Mouse (Mus musculus) thymus, adult 2 months (tissue): Measurements from ENCODE around the gene Tvp23b. TPM values are rescaled to one million over a fixed set of nuclear protein-coding genes. Genes with fewer than 3 reads are reported as not detected.
A peak's percentile ranks its signal among the peaks of the same experiment; 100 is the strongest.

Experiments
- DNase-seq: peaks from one replicate; pipeline ENCODE4 v3.0.0; 2021
- H3K27ac ChIP-seq: fragments of 200-500 bp; 2 replicates; pipeline ENCODE4 v1.5.1; 2012; ENCODE audit warnings: low read length, control low read depth; ENCODE audit not compliant: control insufficient read depth, insufficient read depth
- H3K27me3 ChIP-seq: fragments of 200-500 bp; 2 replicates; pipeline ENCODE4 v1.6.1; 2012; ENCODE audit warnings: mild to moderate bottlenecking, low read length, moderate library complexity, mixed read lengths; ENCODE audit not compliant: control insufficient read depth, insufficient read depth
- H3K36me3 ChIP-seq: fragments of 200-500 bp; 2 replicates; pipeline ENCODE4 v1.6.1; 2012; ENCODE audit warnings: mild to moderate bottlenecking, low read length, moderate library complexity; ENCODE audit not compliant: control insufficient read depth, insufficient read depth
- H3K4me1 ChIP-seq: fragments of 200-500 bp; replicated peaks from 2 replicates; pipeline ENCODE4 v1.6.1; 2012; ENCODE audit warnings: low read length; ENCODE audit not compliant: control insufficient read depth, insufficient read depth
- H3K4me3 ChIP-seq: fragments of 200-500 bp; 2 replicates; pipeline ENCODE4 v1.5.1; 2012; ENCODE audit warnings: mild to moderate bottlenecking, low read length, control low read depth, moderate library complexity; ENCODE audit not compliant: control insufficient read depth, insufficient read depth
- CTCF ChIP-seq: fragments of 200-500 bp; IDR thresholded peaks from 2 replicates; pipeline ENCODE4 v1.5.1; 2012; ENCODE audit warnings: mild to moderate bottlenecking, control low read depth, low read length, moderate library complexity, borderline replicate concordance; ENCODE audit not compliant: control insufficient read depth, poor library complexity, insufficient read depth; ENCODE audit errors: extremely low read depth
- POLR2A ChIP-seq: fragments of 200-500 bp; IDR thresholded peaks from 2 replicates; pipeline ENCODE4 v1.6.1; 2012; ENCODE audit warnings: mild to moderate bottlenecking, low read length, control low read depth, moderate library complexity; ENCODE audit not compliant: control insufficient read depth, poor library complexity, insufficient read depth; ENCODE audit errors: extremely low read depth
- WGBS: fragments of 180-500 bp; shearing (Covaris S2); methylation state at CpG from one replicate; pipeline ENCODE4 v1.1.7; 2018; 5-methylcytosine and 5-hydroxymethylcytosine counted together
- polyA plus RNA-seq: library from polyadenylated mRNA; depleted of rRNA; stranded (reverse); fragments of >200 nt; gene quantifications from 2 replicates; pipeline ENCODE4 v1.2.3, GENCODE M21; 2012

Gene Tvp23b
- polyA plus RNA-seq, 1 experiment = 13.4 TPM

DNA sequence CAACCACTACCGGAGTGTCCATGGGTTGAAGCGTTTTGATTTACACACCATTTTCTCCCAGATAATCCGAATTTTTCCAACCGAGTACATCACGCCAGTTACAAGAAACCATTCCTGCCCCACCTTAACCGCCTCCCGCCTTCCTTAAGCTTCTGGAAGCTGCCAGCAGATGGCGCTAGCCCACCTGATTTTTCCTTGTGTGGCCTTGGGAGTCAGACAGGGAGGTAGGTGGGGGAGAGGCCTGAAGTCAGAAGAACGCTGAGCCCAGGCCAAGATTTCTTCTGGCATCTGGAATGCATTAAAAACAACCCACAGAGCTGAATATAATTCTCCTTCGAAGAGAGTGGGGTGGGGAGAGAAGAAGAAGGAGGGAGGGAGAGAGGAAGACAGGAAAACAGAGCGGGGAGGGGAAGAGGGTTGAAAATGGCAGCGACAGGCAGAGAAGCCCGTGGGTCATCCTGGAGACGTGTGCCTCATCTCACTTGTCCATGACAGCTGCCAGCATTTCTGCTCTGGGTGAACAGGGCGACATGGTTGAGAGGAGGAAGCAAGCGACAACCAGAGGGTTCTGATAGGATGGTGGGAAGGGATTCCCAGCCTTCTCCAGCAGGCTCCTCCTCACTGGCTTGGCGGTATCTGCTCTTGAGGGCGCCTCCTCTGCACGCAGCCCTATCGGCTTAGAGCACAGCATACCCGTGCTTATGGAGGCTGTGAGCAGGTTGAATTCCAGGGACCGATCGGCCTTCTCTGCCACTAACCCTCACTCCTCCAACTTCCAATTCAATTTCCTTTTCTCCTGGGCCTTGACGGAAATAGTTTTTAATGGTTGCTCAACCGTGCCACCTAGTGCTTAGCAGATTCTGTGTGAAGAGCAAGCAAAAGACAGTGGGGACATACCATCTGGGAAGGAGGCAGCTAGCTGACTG lies 42.1 kb downstream of the Tvp23b start:
- no peak overlapping the region for H3K27ac ChIP-seq
- no peak overlapping the region for H3K4me3 ChIP-seq
- peak; percentile 50 for DNase-seq

DNA sequence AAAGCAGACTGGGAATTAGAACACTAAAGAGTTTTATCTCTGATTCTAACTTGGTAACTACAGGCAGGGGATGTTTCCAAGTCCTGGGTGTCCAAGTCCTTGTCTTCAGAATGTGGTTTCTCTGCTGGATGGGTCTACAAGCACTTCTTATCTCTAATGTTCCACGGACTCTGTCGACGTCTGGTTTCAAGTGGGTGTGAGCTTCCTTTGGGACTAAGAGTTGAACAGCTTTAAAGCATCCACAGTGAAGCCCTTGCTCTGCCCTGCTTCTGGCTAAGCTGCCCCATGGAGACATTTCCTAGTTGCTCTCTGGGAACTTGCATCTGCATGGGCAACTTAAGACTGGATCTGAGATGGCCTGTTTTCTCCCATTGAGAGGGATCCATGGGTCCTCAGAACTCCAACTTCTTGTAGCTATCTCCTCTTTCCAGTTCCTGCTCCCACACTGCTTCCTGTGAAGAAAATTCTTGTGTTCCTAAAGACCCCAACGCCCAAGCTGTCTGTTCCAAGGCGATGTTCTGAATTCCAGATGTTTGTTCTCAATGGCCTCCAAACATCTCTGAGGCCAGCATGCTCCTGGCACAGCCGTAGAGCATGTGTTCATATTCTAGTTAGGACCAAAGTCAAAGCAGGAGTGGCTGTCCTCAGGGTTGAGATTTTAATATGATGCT lies 45.0 kb downstream of the Tvp23b start:
- TF ChIP-seq POLR2A (no peak), CTCF (no peak)
- Histone ChIP-seq H3K4me1 (no peaks in the 10 kb centered on the region), H3K4me3 (no peak overlapping the region), H3K27me3 (no peaks in the 10 kb centered on the region), H3K27ac (no peak overlapping the region), H3K36me3 (no peaks in the 10 kb centered on the region)
- DNase-seq = no peak
- 81% methylated on average over 6 of the region's 6 CpGs for WGBS

More for the DNA sequence above, 42.1 kb downstream of the Tvp23b start:
- no peaks in the 10 kb centered on the region for H3K36me3 ChIP-seq
- 42% methylated on average over 25 of the region's 25 CpGs for WGBS
- no peak for TF ChIP-seq POLR2A
- peak; percentile 79; the same call in 1 of the 2 replicates for TF ChIP-seq CTCF
- H3K4me1 ChIP-seq = no peaks in the 10 kb centered on the region
- no peaks in the 10 kb centered on the region; the same call in 1 of the 2 replicates for H3K27me3 ChIP-seq

GRCm38 (mm10) chr11:62929799-62930198 lies 50.5 kb downstream of the Tvp23b start:
- H3K4me3 ChIP-seq = no peak overlapping the region
- DNase-seq = no peak
- TF ChIP-seq POLR2A (no peak), CTCF (no peak)
- H3K27ac ChIP-seq = no peak overlapping the region
- WGBS = 29% methylated on average over 3 of the region's 3 CpGs
- no peaks in the 10 kb centered on the region for H3K36me3 ChIP-seq
- no peaks in the 10 kb centered on the region for H3K27me3 ChIP-seq
- H3K4me1 ChIP-seq = no peaks in the 10 kb centered on the region

DNA sequence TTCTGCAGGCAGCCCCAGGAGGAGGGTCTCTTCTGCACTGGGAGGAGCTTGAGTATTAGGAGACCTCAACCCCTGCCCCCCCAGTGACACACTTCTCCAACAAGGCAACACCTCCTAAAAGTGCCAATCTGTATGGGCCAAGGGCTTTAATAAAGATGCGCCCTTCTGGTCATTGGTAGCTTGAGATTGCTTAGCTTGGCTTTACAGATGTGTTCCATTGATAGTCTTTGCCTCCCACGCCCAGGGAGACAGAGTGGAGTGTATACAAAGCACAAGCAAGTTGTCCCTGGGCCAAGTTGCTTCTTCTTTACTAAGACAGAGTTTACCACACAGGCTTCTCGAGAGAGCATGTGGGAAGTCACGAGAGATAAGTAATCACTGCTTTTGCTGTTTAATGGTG lies 51.3 kb downstream of the Tvp23b start:
- WGBS = 82% methylated on average over 4 of the region's 4 CpGs
- H3K27me3 ChIP-seq = no peaks in the 10 kb centered on the region
- H3K36me3 ChIP-seq = no peaks in the 10 kb centered on the region
- no peak overlapping the region for H3K27ac ChIP-seq
- no peak for TF ChIP-seq CTCF
- H3K4me1 ChIP-seq = no peaks in the 10 kb centered on the region
- no peak for DNase-seq
- H3K4me3 ChIP-seq = no peak overlapping the region

GRCm38 (mm10) chr11:62931141-62931540 lies 51.9 kb downstream of the Tvp23b start:
- 86% methylated on average over 5 of the region's 5 CpGs for WGBS
- DNase-seq = no peak

GRCm38 (mm10) chr11:62933099-62933498 lies 53.8 kb downstream of the Tvp23b start:
- no peak for DNase-seq
- Histone ChIP-seq H3K4me1 (no peaks in the 10 kb centered on the region), H3K4me3 (no peak overlapping the region), H3K36me3 (no peaks in the 10 kb centered on the region), H3K27ac (no peak overlapping the region), H3K27me3 (no peaks in the 10 kb centered on the region)
- WGBS = 95% methylated on average over 9 of the region's 9 CpGs
- TF ChIP-seq CTCF (no peak), POLR2A (no peak)

More at GRCm38 (mm10) chr11:62931141-62931540, 51.9 kb downstream of the Tvp23b start:
- TF ChIP-seq POLR2A (no peak), CTCF (no peak)
- Histone ChIP-seq H3K4me3 (no peak overlapping the region), H3K27me3 (no peaks in the 10 kb centered on the region), H3K27ac (no peak overlapping the region), H3K36me3 (no peaks in the 10 kb centered on the region), H3K4me1 (no peaks in the 10 kb centered on the region)
